Mouse (Mus musculus) brown adipose tissue, adult 24 weeks (tissue): ENCODE results near the gene Phactr1. TPM values are rescaled to one million over a fixed set of nuclear protein-coding genes. Genes with fewer than 3 reads are reported as not detected.

Source experiments
- H3K27ac ChIP-seq: fragments of 200-500 bp; replicated peaks from 2 replicates; pipeline ENCODE4 v1.5.1; 2012; ENCODE audit warnings: low read depth, mild to moderate bottlenecking, low read length
- H3K4me1 ChIP-seq: fragments of 200-500 bp; 2 replicates; pipeline ENCODE4 v1.6.1; 2012; ENCODE audit warnings: low read length, mixed read lengths; ENCODE audit not compliant: control insufficient read depth, insufficient read depth, insufficient read length
- H3K4me3 ChIP-seq: fragments of 200-500 bp; 2 replicates; pipeline ENCODE4 v1.5.1; 2012; ENCODE audit warnings: low read depth, mild to moderate bottlenecking, low read length, moderate library complexity; ENCODE audit not compliant: insufficient read depth
- polyA plus RNA-seq: library from polyadenylated mRNA; stranded (reverse); fragments of >200 nt; gene quantifications from 2 replicates; pipeline ENCODE4 v1.2.4, GENCODE M21; 2012; ENCODE audit not compliant: missing spikeins, insufficient read depth, insufficient read length

Gene Phactr1
- polyA plus RNA-seq, 1 experiment, result 2.1 TPM

DNA sequence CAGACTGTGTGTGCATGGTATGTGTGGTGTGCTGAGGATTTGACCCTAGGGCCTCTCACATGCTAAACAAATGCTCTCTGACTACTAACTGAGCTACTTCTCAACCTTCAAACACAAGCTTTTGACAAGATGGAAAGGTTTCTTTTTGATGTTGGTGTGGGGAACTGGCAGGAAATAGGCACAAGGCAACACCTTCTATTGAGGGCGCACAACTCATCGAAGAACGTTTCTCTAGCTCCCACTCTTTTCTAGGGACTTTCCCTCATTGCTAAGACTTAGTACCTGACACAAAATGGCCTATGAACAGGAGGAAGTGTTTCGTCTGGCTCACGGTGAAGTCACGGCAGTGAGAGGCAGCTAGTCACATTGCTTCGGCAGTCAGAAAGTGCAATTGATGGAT is 496.9 kb downstream of the Phactr1 start:
- Histone ChIP-seq H3K4me3 (no peak overlapping the region), H3K4me1 (no peaks in the 10 kb centered on the region), H3K27ac (no peak overlapping the region)

DNA sequence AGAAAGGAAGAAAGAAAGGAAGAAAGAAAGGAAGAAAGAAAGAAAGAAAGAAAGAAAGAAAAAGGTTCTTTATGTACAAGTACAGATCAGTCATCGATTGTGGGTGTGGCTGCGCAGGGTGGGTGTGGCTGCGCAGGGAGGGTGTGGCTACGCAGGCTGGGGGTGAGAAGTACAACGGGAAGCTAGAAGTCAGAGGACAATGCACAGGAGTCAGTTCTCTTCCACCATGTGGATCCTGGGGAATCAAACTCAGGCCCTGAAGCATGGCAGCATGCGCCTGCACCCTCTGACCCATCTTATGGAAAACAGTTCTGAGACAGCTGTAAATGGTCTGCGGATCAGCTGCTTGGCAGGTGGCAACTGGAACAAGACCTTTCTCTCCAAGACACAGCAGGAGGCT is 500.7 kb downstream of the Phactr1 start:
- no peaks in the 10 kb centered on the region for H3K4me1 ChIP-seq
- no peak overlapping the region for H3K4me3 ChIP-seq
- H3K27ac ChIP-seq, result no peak overlapping the region

DNA sequence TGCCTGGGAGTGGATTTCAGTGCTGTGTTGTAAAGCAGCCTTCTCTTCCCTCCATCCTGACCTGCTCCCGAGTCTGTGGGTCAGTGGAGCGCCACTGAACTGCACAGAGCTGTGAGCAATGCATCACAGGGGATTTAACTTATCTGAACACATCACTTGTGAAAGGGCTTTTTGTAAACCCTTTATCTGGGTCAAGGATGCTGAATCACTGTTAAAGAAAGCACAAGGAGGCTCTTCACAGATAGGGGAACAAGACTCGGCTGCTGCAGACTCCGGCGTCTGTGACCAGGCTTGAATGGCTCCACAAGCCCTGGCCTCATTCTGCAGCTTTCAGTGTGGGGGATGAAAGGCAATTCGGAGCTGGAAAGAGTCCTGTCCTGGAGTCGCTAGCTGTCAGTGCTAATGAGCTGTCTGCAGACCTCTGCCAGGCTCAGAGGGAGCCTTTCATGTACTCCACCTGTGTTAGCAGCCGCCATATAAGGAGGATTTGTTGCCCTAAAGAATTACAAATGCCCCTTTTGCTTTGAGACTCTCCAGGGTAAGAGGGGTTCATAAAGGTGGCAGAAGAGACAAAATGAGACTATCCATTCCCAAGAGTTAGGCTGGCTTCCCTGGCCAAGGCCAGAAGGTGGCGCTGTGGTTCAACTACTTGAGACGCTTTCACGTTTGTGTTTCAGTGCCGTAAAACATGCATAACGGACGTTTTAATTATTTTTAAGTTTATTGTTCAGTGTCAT is 502.2 kb downstream of the Phactr1 start:
- no peaks in the 10 kb centered on the region for H3K4me1 ChIP-seq
- H3K27ac ChIP-seq, result no peak overlapping the region
- H3K4me3 ChIP-seq, result peak overlapping the region; percentile 41

DNA sequence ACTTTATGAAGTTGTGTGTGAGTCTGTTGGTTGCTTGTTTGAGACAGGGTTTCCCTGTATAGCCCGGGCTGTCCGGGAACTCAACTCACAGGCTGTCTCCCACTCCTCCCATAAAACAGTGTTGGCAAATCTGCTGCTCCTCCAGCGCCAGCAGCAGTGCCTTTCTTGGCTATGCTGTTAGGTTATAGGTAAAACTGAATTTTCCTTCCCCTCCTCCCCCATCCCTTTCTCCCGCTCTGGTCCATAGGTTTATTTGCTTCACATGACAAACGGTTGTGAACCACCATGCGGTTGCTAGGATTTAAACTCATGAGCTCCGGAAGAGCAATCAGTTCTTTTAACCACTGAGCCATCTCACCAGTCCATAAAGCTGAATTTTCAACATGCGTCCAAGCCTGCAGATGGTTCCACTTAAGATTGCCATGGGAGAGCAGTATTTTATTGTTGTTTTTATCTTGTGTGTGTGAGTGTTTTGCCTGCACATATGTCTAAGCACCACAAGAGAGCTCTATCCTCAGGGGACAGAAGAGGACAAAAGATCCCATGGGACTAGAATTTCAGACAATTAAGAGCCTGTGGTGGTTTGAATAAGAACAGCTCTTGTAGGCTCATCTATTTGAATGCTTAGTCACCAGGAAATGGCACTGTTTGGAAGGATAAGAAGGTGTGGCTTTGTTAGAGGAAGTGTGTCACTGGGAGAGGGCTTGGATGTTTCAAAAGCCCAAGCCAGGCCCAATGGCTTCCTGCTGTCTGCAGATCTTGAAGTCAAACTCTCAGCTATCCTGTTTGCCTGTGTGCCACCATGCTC is 503.0 kb downstream of the Phactr1 start:
- H3K4me3 ChIP-seq, result peak overlapping the region; percentile 41
- no peaks in the 10 kb centered on the region for H3K4me1 ChIP-seq
- H3K27ac ChIP-seq, result no peak overlapping the region

DNA sequence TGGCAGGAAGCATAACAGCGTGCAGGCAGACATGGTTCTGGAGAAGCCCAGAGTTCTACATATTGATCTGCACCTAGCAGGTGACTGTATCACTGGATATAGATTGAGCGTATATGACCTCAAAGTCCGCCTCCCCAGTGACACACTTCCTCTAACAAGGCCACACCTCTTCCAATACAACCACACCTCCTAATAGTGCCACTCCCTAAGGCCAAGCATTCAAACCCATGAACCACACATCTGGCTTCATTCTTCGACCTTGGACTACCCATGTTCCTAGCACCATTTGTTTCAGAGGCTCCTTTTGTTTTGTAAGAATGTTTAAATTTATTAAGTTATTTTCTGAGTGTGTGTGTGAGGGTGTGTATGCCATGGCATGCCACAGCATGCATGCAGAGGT is 507.3 kb downstream of the Phactr1 start:
- Histone ChIP-seq H3K4me1 (peaks cover 6% of the 10 kb centered on the region; the same call in 1 of the 2 replicates), H3K4me3 (no peak overlapping the region), H3K27ac (no peak overlapping the region)
